Mouse (Mus musculus): ENCODE measurements around the gene Ephb1.
A peak's percentile ranks its signal among the peaks of the same experiment; 100 is the strongest.

Ephb1 gene

GRCm38 (mm10) chr9:102243296-102243695, 111.2 kb downstream of the Ephb1 start:
- DNase-seq (ENCODE audit: low spot score), result peak; percentile 27

DNA sequence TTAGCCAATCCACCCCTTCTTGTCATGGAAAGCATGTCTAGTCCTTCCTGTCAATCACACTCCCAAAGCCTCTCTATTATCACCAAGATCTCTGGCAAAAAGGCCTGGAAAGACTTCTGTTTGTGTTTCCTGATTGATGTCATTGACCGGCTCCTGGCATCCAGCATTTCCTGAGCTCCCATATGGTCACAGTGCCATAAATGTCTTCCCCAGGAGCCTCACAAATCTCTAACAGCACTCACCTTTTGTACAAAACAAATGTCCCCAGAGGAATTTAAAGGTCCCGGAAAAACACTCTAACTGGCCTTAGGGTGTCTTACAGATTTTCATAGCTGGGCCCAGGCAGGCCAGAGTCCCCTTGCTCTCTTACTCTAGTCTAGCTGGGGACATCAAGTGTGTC, 112.9 kb downstream of the Ephb1 start:
- no peak for DNase-seq (ENCODE audit: low spot score)

- no peak for DNase-seq (ENCODE audit: low spot score)
Observed at GRCm38 (mm10) chr9:102240215-102240614, 114.3 kb downstream of the Ephb1 start.

DNA sequence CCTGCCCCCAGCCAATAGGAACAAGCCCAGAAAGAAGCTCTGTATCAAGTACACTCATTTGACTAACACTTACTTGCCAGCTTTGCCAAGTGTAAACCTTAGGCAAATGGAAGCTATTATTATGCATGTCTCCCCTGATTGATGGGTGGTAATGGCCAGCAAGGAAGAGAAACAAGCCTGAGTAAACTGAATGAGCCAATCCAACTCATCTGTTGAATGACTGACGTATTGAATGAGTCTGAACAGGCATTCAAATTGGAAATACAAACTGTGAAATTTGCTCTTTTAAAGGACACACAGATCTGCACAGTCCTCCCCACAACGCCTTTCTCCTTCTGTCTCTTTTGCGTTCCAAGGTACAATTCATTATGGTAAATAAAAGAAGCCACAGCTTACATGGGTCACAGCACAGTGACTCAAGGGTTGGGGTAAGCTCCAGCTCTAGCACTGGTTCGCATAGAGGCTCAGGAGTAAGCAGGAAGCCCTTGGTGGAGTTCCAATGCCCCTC, 119.0 kb downstream of the Ephb1 start:
- DNase-seq (ENCODE audit: low spot score), result peak; percentile 24

DNA sequence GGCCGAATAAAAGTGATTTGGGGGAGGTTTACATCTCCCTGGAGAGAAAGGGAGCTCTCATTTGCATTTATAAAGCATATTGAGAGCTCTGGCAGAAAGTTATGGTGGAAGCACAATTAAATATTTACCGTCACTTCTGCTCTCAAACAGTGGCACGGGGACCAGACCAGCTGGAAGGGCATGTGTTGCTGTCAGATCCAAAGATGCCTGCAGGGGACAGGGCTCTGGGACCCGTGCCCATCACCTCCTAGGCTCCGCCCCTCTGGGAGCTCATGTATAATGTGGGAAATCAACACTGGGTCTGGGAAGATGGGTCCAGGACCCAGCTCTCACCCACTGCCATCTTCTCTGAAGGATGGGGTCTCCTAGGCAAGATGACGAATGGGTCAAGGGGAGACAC, 123.2 kb downstream of the Ephb1 start:
- DNase-seq (ENCODE audit: low spot score), result no peak

- DNase-seq (ENCODE audit: low spot score), result no peak
Observed at GRCm38 (mm10) chr9:102216746-102217566, 137.5 kb downstream of the Ephb1 start.

GRCm38 (mm10) chr9:102212036-102212383, 142.5 kb downstream of the Ephb1 start:
- DNase-seq (ENCODE audit: low spot score), result no peak

DNA sequence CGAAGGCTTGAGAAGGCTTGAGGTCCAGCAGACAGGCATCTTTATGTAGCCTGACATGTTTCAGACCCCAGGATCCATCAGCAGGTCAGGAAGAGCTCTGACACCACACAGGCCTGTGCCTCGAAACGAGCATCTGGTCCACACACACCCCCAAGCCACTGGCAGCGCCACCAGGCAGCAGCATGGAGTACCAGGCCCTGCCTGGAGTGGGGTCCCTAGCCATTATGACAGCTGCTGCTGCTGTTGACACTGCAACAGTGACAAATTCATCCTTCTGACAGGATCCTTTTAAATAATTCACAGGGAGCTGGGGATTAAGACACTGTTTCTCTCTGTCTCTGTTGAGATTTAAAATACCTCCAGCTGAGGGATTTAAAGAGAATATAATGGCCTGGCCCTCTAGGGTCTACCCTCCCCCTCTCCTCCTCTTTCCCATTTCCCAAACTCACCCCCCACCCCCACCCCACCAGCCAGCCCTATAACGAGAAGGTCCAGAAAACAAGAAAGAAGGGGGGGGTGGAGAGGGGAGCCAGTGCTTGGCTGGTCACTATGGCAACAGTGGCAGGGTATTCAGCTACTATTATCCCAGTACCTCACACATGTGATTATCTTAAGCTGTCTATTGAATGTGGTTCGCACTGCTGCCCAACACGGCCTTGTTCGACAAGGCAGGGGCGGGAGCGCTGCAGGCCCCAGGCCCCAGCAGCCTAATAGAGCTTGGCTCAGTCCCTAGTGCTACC, 143.0 kb downstream of the Ephb1 start:
- peak; percentile 16 for DNase-seq (ENCODE audit: low spot score)

GRCm38 (mm10) chr9:102205518-102205917, 149.0 kb downstream of the Ephb1 start:
- no peak for DNase-seq (ENCODE audit: low spot score)

DNA sequence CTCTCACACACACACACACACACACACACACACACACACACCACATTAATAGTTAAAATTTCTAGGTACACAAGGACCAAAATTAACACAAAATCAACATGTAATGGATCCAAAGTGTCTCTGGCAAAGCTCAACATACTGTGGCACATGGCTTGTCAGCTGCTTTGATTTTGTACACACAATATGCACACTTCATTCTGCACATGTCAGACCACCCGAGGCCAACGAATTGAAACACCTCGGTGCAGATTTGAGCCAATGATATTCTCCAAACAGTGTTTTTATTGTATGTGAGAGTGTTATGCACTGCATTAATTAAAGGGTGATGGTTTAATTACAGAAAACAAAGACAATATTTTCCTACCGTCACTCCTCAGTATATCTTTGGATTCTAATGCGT, 152.6 kb downstream of the Ephb1 start:
- DNase-seq (ENCODE audit: low spot score), result no peak

DNA sequence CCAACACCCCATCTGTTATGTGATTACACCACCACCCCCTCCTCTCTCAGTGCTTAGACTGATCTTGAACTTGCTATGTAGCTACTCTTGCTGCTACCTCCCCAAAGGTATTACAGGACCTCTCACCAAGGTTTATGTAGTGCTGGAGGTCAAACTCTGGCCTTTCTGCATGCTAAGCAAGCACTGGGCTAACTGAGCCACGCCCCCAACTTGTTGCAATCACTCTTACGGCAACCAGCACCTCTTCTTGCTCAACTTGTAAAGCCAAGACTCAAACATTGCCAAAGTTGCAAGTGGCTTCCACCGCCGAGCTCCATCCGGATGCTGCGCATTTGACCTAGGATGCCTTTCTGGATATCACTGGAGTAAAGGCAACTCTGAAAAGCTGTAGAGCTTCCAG, 157.6 kb downstream of the Ephb1 start:
- DNase-seq (ENCODE audit: low spot score), result no peak

- peak; percentile 36 for DNase-seq (ENCODE audit: low spot score)
Observed at GRCm38 (mm10) chr9:102194063-102194462, 160.4 kb downstream of the Ephb1 start.

- DNase-seq (ENCODE audit: low spot score), result peak; percentile 24
Observed at GRCm38 (mm10) chr9:102192724-102193685, 161.5 kb downstream of the Ephb1 start.

- no peak for DNase-seq (ENCODE audit: low spot score)
Observed at GRCm38 (mm10) chr9:102190058-102190457, 164.4 kb downstream of the Ephb1 start.

DNA sequence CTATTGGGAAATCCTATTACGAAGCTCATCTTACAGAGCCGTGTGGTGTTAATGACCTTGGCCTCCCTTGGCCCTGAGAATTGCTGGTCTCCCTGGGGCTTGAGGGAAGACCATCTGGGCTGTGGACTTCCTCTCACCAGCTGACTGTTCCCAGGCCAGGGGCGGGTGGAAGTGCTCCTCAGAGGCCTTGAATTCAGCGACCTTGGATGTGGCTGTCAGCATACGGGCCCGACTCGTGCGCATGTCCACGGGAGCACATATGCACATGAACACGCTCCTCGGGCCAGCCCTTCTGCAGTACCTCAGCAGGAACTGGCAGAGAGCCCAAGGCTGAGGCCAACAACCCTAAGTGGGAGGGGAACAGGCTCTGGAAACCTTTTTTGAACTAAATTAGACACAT, 165.1 kb downstream of the Ephb1 start:
- DNase-seq (ENCODE audit: low spot score), result peak; percentile 28

DNA sequence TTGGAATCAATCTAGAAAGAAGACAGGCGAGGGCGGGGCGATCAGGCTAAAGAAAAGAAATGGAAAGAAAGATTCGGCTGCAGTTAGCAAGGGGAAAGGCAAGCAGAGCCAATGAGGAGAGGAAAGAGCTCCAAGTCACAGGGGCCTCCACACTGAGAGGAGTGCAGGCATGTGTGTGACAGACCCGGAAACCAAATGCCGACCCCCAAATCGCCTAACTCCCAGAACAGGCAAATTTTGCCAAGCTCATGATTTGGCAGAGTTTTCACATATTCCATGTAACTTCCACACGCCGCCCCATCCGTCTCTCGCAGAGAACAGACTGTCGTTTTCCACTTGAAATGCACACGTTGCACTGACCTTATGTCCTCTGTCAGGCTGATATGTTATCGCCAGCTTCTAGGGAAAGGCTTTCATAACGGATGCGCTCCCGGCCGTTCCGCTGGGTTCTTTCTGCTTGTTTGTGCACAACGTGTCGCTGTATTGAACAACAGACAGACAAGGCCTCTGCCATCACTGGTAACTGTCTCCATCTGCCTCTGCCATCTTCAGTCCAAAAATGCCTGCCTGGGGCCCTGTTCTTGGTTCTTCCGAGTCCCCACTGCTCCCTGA, 170.7 kb downstream of the Ephb1 start:
- DNase-seq (ENCODE audit: low spot score), result peak; percentile 28

GRCm38 (mm10) chr9:102181810-102182490, 172.5 kb downstream of the Ephb1 start:
- DNase-seq (ENCODE audit: low spot score), result peak; percentile 25

DNA sequence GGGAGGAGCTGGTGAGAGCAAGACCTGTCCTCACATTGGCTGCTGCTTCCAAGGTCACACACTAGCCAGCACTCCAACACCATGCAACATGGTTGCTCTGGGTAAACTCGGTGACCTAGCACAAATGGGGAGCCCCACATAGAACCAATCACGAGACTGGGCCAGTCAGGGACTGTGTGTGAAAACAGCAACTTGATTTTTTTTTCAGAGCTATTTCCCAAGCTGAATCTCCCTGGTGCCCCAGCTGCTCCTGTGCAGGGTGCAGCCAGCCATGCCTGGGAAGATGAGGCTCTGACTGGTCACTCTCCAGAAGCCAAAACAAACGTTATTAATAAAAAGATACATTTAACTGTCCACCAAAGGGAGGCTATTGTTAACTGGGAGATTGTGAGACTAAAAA, 173.2 kb downstream of the Ephb1 start:
- no peak for DNase-seq (ENCODE audit: low spot score)

- no peak for DNase-seq (ENCODE audit: low spot score)
Observed at GRCm38 (mm10) chr9:102180486-102180885, 174.0 kb downstream of the Ephb1 start.

DNA sequence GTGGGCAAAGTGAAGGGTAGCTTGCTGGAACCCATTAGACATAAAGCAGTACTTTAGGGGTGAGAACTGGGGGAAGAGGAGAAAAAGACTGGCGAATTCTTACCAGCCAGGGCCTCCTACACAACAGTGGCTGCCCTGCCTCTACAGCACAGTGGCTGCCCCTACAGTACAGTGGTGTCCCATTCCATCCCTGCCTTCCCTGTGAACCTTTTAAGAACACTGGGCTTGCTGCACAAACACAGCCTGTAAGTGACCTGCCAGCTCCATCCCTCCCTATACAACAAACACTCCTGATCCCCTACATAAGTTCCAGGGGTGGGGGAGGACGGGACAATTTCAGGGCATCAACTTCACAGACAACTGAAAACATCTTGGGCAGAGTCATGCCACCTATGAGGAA, 174.4 kb downstream of the Ephb1 start:
- no peak for DNase-seq (ENCODE audit: low spot score)

DNA sequence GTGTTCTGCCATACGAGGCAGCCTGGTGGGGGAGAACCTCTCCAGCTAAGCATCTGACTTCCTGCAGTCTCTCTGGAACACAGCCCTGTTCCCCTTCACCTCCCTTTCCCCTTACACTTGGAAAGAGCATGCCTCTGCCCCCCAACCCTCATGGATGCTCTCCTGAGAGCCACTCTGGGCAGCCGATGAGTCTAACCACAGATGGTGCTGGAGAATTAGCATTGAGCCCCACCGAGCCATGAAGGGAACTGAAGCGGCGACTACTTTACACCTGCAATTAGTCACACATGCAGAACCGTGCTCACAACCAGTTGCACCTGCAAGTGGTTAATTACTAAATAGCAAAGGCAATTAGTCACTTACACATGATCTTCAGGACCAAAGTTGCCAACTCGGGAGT, 184.8 kb downstream of the Ephb1 start:
- no peak for DNase-seq (ENCODE audit: low spot score)
